Mouse (Mus musculus): ENCODE measurements at regions not wholly inside any gene's neighbourhood (a gene's known extent, or its start where the extent isn't known, plus 50 kb on each side); places are given as distances from the start of the nearest gene placed in this dataset.

GRCm38 (mm10) chr14:76851473-76852214 is 184.9 kb upstream of the Ccdc122 start:
- no peak for TF ChIP-seq CTCF (IDR thresholded peaks at IDR 0.05; ENCODE audit: insufficient read depth, low read depth, low read length)
- TF ChIP-seq POLR2A (IDR thresholded peaks at IDR 0.05; ENCODE audit: insufficient read depth, low read depth, low read length), result no peak

All from olfactory bulb, adult 2 months (tissue).